Mouse (Mus musculus): ENCODE measurements at regions not wholly inside any gene's neighbourhood (a gene's known extent, or its start where the extent isn't known, plus 50 kb on each side); places are given as distances from the start of the nearest gene placed in this dataset.

- TF ChIP-seq CTCF (IDR thresholded peaks at IDR 0.05; ENCODE audit: control insufficient read depth, insufficient read depth, insufficient read length) = no peak
- TF ChIP-seq MYOD1 (IDR thresholded peaks at IDR 0.05; ENCODE audit: control insufficient read depth, insufficient read length, low read depth) = no peak
- TF ChIP-seq MYOG (IDR thresholded peaks at IDR 0.05; ENCODE audit: control insufficient read depth, extremely low read depth, insufficient read length) = no peak
These were observed 122.8 kb upstream of the Cpeb2 start for GRCm38 (mm10) chr5:43110122-43110521.

Measured in C2C12 (cell line).